Mouse (Mus musculus): ENCODE results near the gene Bloc1s4. TPM values are rescaled to one million over a fixed set of nuclear protein-coding genes. Genes with fewer than 3 reads are reported as not detected.

The Bloc1s4 gene
- total and polyA plus RNA-seq, 3 experiments: 20.9 to 23.3 (median 21.2) TPM

DNA sequence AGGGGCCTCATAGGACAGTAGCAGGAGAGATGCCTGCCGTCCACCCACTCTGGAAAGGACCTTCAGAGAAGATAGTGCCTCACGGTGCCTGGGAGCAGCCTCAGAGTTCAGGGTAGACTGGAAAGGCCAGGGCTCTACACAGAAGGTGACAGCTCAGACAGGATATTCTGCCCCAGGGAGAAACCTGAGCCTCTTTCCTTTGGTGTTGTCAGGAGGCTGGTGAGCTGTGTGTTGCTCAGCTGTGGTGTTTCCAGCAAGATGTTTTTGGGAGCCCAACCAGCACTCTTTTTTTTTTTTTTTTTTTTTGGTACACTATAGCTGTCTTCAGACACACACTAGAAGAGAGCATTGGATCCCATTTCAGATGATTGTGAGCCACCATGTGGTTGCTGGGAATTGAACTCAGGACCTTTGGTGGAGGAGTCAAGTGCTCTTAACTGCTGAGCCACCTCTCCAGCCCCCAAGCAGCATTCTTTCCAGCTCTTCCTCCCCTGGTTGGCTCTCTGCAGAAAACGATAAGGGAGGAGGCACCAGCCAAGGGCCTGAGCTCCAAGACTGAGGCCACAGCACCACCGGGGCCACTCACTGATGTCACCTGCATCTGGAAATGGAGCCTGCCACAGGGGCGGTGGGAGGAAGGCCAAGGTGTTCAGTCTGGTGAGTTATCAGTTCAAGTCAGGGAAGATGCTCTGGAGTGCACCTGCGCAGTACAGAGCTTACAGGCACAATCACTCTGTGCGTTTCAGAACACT is 16.4 kb downstream of the Bloc1s4 start:
- dilution Hi-C loops (cut with MboI; ENCODE audit: extremely low pct_ligation_motif_present, extremely low pct_unique_long_range_greater_than_20kb, low sequenced_read_pairs) (no loop called here), in situ Hi-C loops (cut with MboI; ENCODE audit: low pct_ligation_motif_present, low pct_unique_long_range_greater_than_20kb, low sequenced_read_pairs) (no loop called here)
- H3K4me3 ChIP-seq (replicated peaks in 1 of 3; ENCODE audit: low read depth in 2 of 3, low read length in 2 of 3, poor library complexity in 1 of 3): no peak overlapping the region
- no peak overlapping the region for H3K9ac ChIP-seq (ENCODE audit: insufficient read depth, low read depth)
- no peaks in the 10 kb centered on the region for H3K36me3 ChIP-seq (replicated peaks in 1 of 2; ENCODE audit: control insufficient read depth in 1 of 2, insufficient read depth in 1 of 2, low read length in 1 of 2)
- H3K4me1 ChIP-seq (ENCODE audit: control insufficient read depth in 1 of 2, insufficient read depth in 2 of 2): peaks cover 7 to 17% of the 10 kb centered on the region in 2 experiments; a peak in 3 of 4 replicates
- TF ChIP-seq GABPA (IDR thresholded peaks at IDR 0.05; ENCODE audit: insufficient replicate concordance, low read depth, low read length): no peak
- TF ChIP-seq PAX5 (IDR thresholded peaks at IDR 0.05; ENCODE audit: low read length): no peak
- TF ChIP-seq SIN3A (IDR thresholded peaks at IDR 0.05; ENCODE audit: low read length): no peak
- TF ChIP-seq POLR2AphosphoS2 (IDR thresholded peaks at IDR 0.05; ENCODE audit: low read depth, low read length): no peak
- no peak for TF ChIP-seq MAFK (IDR thresholded peaks at IDR 0.05; ENCODE audit: insufficient replicate concordance, low read length)
- no peak for TF ChIP-seq ELF1 (IDR thresholded peaks at IDR 0.05; ENCODE audit: low read depth, low read length)
- TF ChIP-seq CHD1 (IDR thresholded peaks at IDR 0.05; ENCODE audit: low read depth, low read length): no peak
- no peak for TF ChIP-seq NELFE (IDR thresholded peaks at IDR 0.05; ENCODE audit: low read depth, low read length)
- no peak for TF ChIP-seq ZC3H11A (IDR thresholded peaks at IDR 0.05; ENCODE audit: low read depth, low read length)
- H3K27me3 ChIP-seq (replicated peaks): peaks cover 4% of the 10 kb centered on the region
- no peaks in the 10 kb centered on the region for H3K79me2 ChIP-seq (replicated peaks; ENCODE audit: control insufficient read depth, extremely low read depth, insufficient read depth, poor library complexity, severe bottlenecking)
- no peaks in the 10 kb centered on the region for H3K9me3 ChIP-seq (replicated peaks; ENCODE audit: low read length)
- no peak overlapping the region for H3K27ac ChIP-seq (ENCODE audit: insufficient read depth, low read depth)
- DNase-seq (ENCODE audit: extremely low read depth): no peak
- H3K4me2 ChIP-seq (ENCODE audit: insufficient read depth, low read depth, poor library complexity, severe bottlenecking): no peak overlapping the region

DNA sequence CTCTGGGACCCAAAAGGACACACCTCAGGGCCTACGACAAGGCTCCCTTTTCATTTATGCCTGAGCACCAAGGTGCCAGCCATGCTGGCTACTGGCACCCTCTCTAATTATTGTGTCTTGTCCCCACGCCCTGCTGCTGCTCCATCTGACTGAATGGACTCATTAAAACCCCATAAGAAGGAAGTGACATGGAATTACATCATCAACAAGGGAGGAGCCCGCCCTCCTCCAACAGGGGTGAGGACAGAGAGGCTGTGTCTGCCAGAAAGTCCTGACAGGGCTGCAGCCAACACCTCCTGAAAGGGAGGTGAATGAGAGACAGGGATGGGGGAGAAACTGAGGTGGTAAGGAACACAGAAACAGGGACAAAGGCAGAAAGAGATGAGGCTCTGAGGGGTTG is 17.8 kb downstream of the Bloc1s4 start:
- no peaks in the 10 kb centered on the region for H3K9me3 ChIP-seq (replicated peaks; ENCODE audit: low read length)
- H3K4me1 ChIP-seq (ENCODE audit: control insufficient read depth in 1 of 2, insufficient read depth in 2 of 2): peaks cover 10 to 29% of the 10 kb centered on the region in 2 experiments; a peak in 3 of 4 replicates
- H3K36me3 ChIP-seq (replicated peaks in 1 of 2; ENCODE audit: control insufficient read depth in 1 of 2, insufficient read depth in 1 of 2, low read length in 1 of 2): no peaks in the 10 kb centered on the region
- H3K27me3 ChIP-seq (replicated peaks): peaks cover 3% of the 10 kb centered on the region
- dilution Hi-C loops (cut with MboI; ENCODE audit: extremely low pct_ligation_motif_present, extremely low pct_unique_long_range_greater_than_20kb, low sequenced_read_pairs) (no loop called here), in situ Hi-C loops (cut with MboI; ENCODE audit: low pct_ligation_motif_present, low pct_unique_long_range_greater_than_20kb, low sequenced_read_pairs) (no loop called here)
- H3K79me2 ChIP-seq (replicated peaks; ENCODE audit: control insufficient read depth, extremely low read depth, insufficient read depth, poor library complexity, severe bottlenecking): no peaks in the 10 kb centered on the region
- no peak overlapping the region for H3K4me2 ChIP-seq (ENCODE audit: insufficient read depth, low read depth, poor library complexity, severe bottlenecking)
- no peak overlapping the region for H3K27ac ChIP-seq (ENCODE audit: insufficient read depth, low read depth)
- H3K4me3 ChIP-seq (replicated peaks in 1 of 3; ENCODE audit: low read depth in 2 of 3, low read length in 2 of 3, poor library complexity in 1 of 3): no peak overlapping the region
- TF ChIP-seq GABPA (IDR thresholded peaks at IDR 0.05; ENCODE audit: insufficient replicate concordance, low read depth, low read length): no peak
- no peak for DNase-seq (ENCODE audit: extremely low read depth)
- H3K9ac ChIP-seq (ENCODE audit: insufficient read depth, low read depth): no peak overlapping the region

DNA sequence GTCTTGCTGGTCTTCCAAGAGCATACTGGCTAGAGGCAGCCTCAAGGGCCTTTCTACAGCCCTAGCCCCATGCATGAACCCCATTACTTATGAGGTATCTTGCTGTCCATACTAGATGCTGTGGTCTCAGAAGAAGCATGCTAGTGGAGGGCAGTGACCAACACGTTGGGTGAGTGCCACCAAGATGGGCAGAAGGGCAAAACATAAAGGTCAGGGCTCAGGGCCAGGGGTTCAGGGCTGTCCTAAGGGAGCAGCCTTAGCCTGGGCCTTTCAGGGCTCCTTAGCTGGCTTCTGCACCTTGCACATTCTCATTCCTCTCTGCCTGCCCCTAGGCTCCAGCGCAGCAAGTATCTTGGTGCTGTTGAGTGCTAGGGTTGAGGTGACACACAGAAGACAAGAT is 18.5 kb downstream of the Bloc1s4 start:
- Histone ChIP-seq H3K4me1 (ENCODE audit: control insufficient read depth in 1 of 2, insufficient read depth in 2 of 2) (peaks cover 10 to 29% of the 10 kb centered on the region in 2 experiments; a peak in 3 of 4 replicates), H3K27ac (ENCODE audit: insufficient read depth, low read depth) (no peak overlapping the region), H3K27me3 (replicated peaks) (peaks cover 2% of the 10 kb centered on the region), H3K9ac (ENCODE audit: insufficient read depth, low read depth) (no peak overlapping the region), H3K4me3 (replicated peaks in 1 of 3; ENCODE audit: low read depth in 2 of 3, low read length in 2 of 3, poor library complexity in 1 of 3) (no peak overlapping the region), H3K36me3 (replicated peaks in 1 of 2; ENCODE audit: control insufficient read depth in 1 of 2, insufficient read depth in 1 of 2, low read length in 1 of 2) (no peaks in the 10 kb centered on the region), H3K9me3 (replicated peaks; ENCODE audit: low read length) (no peaks in the 10 kb centered on the region), H3K79me2 (replicated peaks; ENCODE audit: control insufficient read depth, extremely low read depth, insufficient read depth, poor library complexity, severe bottlenecking) (no peaks in the 10 kb centered on the region), H3K4me2 (ENCODE audit: insufficient read depth, low read depth, poor library complexity, severe bottlenecking) (no peak overlapping the region)
- dilution Hi-C loops (cut with MboI; ENCODE audit: extremely low pct_ligation_motif_present, extremely low pct_unique_long_range_greater_than_20kb, low sequenced_read_pairs) (no loop called here), in situ Hi-C loops (cut with MboI; ENCODE audit: low pct_ligation_motif_present, low pct_unique_long_range_greater_than_20kb, low sequenced_read_pairs) (no loop called here)
- DNase-seq (ENCODE audit: extremely low read depth): no peak
- TF ChIP-seq RCOR1 (conservative IDR thresholded peaks at IDR 0.05; ENCODE audit: low read depth, low read length): no peak
